Mouse (Mus musculus): ENCODE measurements at regions not wholly inside any gene's neighbourhood (a gene's known extent, or its start where the extent isn't known, plus 50 kb on each side); places are given as distances from the start of the nearest gene placed in this dataset.
"Not testable (repeated sequence)": the region's sequence is repeated elsewhere in the genome, so short reads cannot be mapped to it uniquely, and the experiment has no call there.

- Histone ChIP-seq H3K4me1 (ENCODE audit: control insufficient read depth, insufficient read depth, low read length) (no peaks in the 10 kb centered on the region), H3K27ac (ENCODE audit: insufficient read depth, low read length) (no peak overlapping the region), H3K4me3 (ENCODE audit: insufficient read depth, low read length) (no peak overlapping the region)
- TF ChIP-seq CTCF (IDR thresholded peaks at IDR 0.05; ENCODE audit: extremely low read depth, insufficient read depth, low read length), result no peak
- TF ChIP-seq POLR2A (IDR thresholded peaks at IDR 0.05; ENCODE audit: extremely low read depth, insufficient read depth, low read length), result no peak
Observed at GRCm38 (mm10) chr16:42501713-42502112, 161.3 kb upstream of the Gap43 start.

GRCm38 (mm10) chr16:42501109-42501508, 160.7 kb upstream of the Gap43 start:
- H3K27ac ChIP-seq (ENCODE audit: insufficient read depth, low read length); H3K4me3 ChIP-seq (ENCODE audit: insufficient read depth, low read length); H3K4me1 ChIP-seq (ENCODE audit: control insufficient read depth, insufficient read depth, low read length): not testable (repeated sequence)

GRCm38 (mm10) chr16:42499514-42499913, 159.1 kb upstream of the Gap43 start:
- Histone ChIP-seq H3K4me3 (ENCODE audit: insufficient read depth, low read length) (no peak overlapping the region), H3K4me1 (ENCODE audit: control insufficient read depth, insufficient read depth, low read length) (no peaks in the 10 kb centered on the region), H3K27ac (ENCODE audit: insufficient read depth, low read length) (no peak overlapping the region)
- TF ChIP-seq POLR2A (IDR thresholded peaks at IDR 0.05; ENCODE audit: extremely low read depth, insufficient read depth, low read length), result no peak
- no peak for TF ChIP-seq CTCF (IDR thresholded peaks at IDR 0.05; ENCODE audit: extremely low read depth, insufficient read depth, low read length)

- TF ChIP-seq POLR2A (IDR thresholded peaks at IDR 0.05; ENCODE audit: extremely low read depth, insufficient read depth, low read length), result no peak
- TF ChIP-seq CTCF (IDR thresholded peaks at IDR 0.05; ENCODE audit: extremely low read depth, insufficient read depth, low read length), result no peak
- Histone ChIP-seq H3K4me3 (ENCODE audit: insufficient read depth, low read length) (no peak overlapping the region), H3K4me1 (ENCODE audit: control insufficient read depth, insufficient read depth, low read length) (no peaks in the 10 kb centered on the region)
Observed at GRCm38 (mm10) chr16:42498368-42498767, 157.9 kb upstream of the Gap43 start.

GRCm38 (mm10) chr16:42493596-42493995, 153.1 kb upstream of the Gap43 start:
- H3K4me3 ChIP-seq (ENCODE audit: insufficient read depth, low read length), result no peak overlapping the region
- no peaks in the 10 kb centered on the region for H3K4me1 ChIP-seq (ENCODE audit: control insufficient read depth, insufficient read depth, low read length)
- TF ChIP-seq CTCF (IDR thresholded peaks at IDR 0.05; ENCODE audit: extremely low read depth, insufficient read depth, low read length), result no peak
- no peak for TF ChIP-seq POLR2A (IDR thresholded peaks at IDR 0.05; ENCODE audit: extremely low read depth, insufficient read depth, low read length)
- no peak overlapping the region for H3K27ac ChIP-seq (ENCODE audit: insufficient read depth, low read length)

More at GRCm38 (mm10) chr16:42498368-42498767, 157.9 kb upstream of the Gap43 start:
- no peak overlapping the region for H3K27ac ChIP-seq (ENCODE audit: insufficient read depth, low read length)

GRCm38 (mm10) chr16:42488745-42489144, 148.3 kb upstream of the Gap43 start:
- H3K4me1 ChIP-seq (ENCODE audit: control insufficient read depth, insufficient read depth, low read length), result no peaks in the 10 kb centered on the region
- TF ChIP-seq CTCF (IDR thresholded peaks at IDR 0.05; ENCODE audit: extremely low read depth, insufficient read depth, low read length), result no peak
- no peak for TF ChIP-seq POLR2A (IDR thresholded peaks at IDR 0.05; ENCODE audit: extremely low read depth, insufficient read depth, low read length)
- no peak overlapping the region for H3K27ac ChIP-seq (ENCODE audit: insufficient read depth, low read length)

GRCm38 (mm10) chr16:42479978-42480377, 139.5 kb upstream of the Gap43 start:
- H3K4me3 ChIP-seq (ENCODE audit: insufficient read depth, low read length), result no peak overlapping the region
- no peaks in the 10 kb centered on the region for H3K4me1 ChIP-seq (ENCODE audit: control insufficient read depth, insufficient read depth, low read length)
- no peak overlapping the region for H3K27ac ChIP-seq (ENCODE audit: insufficient read depth, low read length)
- TF ChIP-seq CTCF (IDR thresholded peaks at IDR 0.05; ENCODE audit: extremely low read depth, insufficient read depth, low read length) (no peak), POLR2A (IDR thresholded peaks at IDR 0.05; ENCODE audit: extremely low read depth, insufficient read depth, low read length) (no peak)

More at GRCm38 (mm10) chr16:42488745-42489144, 148.3 kb upstream of the Gap43 start:
- H3K4me3 ChIP-seq (ENCODE audit: insufficient read depth, low read length), result no peak overlapping the region

GRCm38 (mm10) chr16:42466976-42467375, 126.5 kb upstream of the Gap43 start:
- Histone ChIP-seq H3K4me1 (ENCODE audit: control insufficient read depth, insufficient read depth, low read length) (no peaks in the 10 kb centered on the region), H3K4me3 (ENCODE audit: insufficient read depth, low read length) (no peak overlapping the region), H3K27ac (ENCODE audit: insufficient read depth, low read length) (no peak overlapping the region)
- TF ChIP-seq CTCF (IDR thresholded peaks at IDR 0.05; ENCODE audit: extremely low read depth, insufficient read depth, low read length), result no peak
- no peak for TF ChIP-seq POLR2A (IDR thresholded peaks at IDR 0.05; ENCODE audit: extremely low read depth, insufficient read depth, low read length)

- Histone ChIP-seq H3K4me3 (ENCODE audit: insufficient read depth, low read length) (no peak overlapping the region), H3K27ac (ENCODE audit: insufficient read depth, low read length) (no peak overlapping the region), H3K4me1 (ENCODE audit: control insufficient read depth, insufficient read depth, low read length) (peaks cover 1% of the 10 kb centered on the region; the same call in 1 of the 2 replicates)
- TF ChIP-seq POLR2A (IDR thresholded peaks at IDR 0.05; ENCODE audit: extremely low read depth, insufficient read depth, low read length), result no peak
- TF ChIP-seq CTCF (IDR thresholded peaks at IDR 0.05; ENCODE audit: extremely low read depth, insufficient read depth, low read length), result no peak
Observed at GRCm38 (mm10) chr16:42456335-42456984, 116.0 kb upstream of the Gap43 start.

GRCm38 (mm10) chr16:42453338-42453737, 112.9 kb upstream of the Gap43 start:
- Histone ChIP-seq H3K27ac (ENCODE audit: insufficient read depth, low read length) (no peak overlapping the region), H3K4me3 (ENCODE audit: insufficient read depth, low read length) (no peak overlapping the region), H3K4me1 (ENCODE audit: control insufficient read depth, insufficient read depth, low read length) (peaks cover 1% of the 10 kb centered on the region; the same call in 1 of the 2 replicates)
- no peak for TF ChIP-seq CTCF (IDR thresholded peaks at IDR 0.05; ENCODE audit: extremely low read depth, insufficient read depth, low read length)

Measured in cortical plate, adult 2 months (tissue).